Mouse (Mus musculus) v-Abl transformed pro-B cells (cell line): ENCODE measurements around the gene Atp5j2.

Experiments used
- in situ Hi-C, 2 experiments: fragments of 400-800 bp; cut with MboI; formaldehyde crosslinking; loops; one replicate each; pipeline ENCODE4 v1.15.1; 2025; ENCODE audit not compliant: unreplicated experiment in 2 of 2

The Atp5j2 gene

DNA sequence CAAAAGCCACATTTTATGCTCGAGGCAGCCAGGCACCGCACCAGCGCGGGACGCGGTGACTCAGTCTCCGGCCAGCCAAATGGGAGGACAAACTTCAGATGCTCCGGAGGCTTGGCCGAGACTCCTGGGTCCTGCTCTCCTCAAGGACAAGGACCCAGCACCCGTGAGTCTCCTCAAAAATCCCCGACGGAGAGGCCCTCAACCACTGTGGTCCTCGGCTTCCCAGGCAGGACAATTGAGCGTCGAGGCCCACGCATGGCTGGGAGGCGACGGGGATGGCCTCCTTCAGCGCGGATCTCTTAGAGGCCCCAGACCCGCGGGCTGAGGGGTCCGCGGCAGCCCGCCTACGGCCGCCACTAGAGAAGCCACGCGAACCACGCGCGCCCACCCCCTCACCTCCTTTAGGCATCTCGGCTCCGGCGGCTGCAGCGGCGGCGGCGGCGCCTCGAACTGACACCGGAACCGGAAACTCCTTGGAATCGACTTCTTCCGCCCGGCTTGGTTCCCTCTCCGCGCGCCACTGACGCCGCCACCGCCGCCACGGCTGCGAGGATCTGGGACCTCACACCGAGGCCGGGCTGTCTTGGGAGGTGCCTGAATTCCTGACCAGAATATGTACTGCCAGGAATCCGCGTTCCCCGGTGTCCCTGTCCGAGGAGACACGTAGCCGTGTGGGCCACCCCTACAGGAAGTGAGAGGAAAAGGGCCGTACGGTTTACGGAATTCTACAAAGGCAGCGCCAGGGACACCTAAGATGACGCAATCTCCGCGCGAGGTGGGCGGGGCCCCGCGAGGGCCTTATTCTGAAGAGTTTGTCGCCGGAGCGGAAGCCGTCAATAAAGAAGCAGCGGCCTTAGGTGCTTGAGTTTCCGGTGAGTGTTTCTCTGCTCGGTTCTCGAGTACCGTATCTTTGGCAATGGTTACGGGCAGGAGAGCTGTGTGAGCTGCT lies 52.0 kb downstream of the Atp5j2 start, which contains the start of the genes Pdap1 and Bud31:
Gene Pdap1 (minus strand): TSS at position 668 of the 949 bp plus-strand sequence.
Gene Bud31 (plus strand): TSS at position 792 of the 949 bp plus-strand sequence.
- in situ Hi-C loops, result no loop called here

DNA sequence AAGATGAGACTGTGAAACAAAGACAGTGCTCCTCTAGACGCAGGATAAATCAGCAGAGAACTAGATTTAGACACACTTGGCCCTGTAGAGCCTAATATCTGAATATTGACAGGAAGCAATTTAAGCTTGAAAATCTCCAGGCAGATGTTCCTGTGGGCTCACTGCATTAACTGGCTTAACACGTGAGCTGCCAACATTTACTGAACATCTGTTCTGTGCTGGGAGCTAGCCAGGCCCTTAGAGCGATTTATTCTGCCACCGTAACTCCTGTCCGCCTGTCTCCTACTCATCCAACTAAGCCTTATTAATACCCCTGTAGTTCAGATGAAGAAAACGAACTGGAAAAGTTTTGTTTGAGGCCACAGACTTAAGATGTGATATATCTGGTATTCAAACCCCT lies 53.0 kb downstream of the Atp5j2 start:
- in situ Hi-C loops, result no loop called here
